Mouse (Mus musculus): Measurements from ENCODE around the gene Apopt1.

GRCm38 (mm10) chr12:111737370-111737769 is 24.3 kb downstream of the Apopt1 start:
- no peak for TF ChIP-seq CTCF (IDR thresholded peaks at IDR 0.05; ENCODE audit: borderline replicate concordance, insufficient read depth, low read length)
- TF ChIP-seq POLR2A (IDR thresholded peaks at IDR 0.05; ENCODE audit: low read depth, low read length) = no peak
